Mouse (Mus musculus) stomach, postnatal 0 days (tissue): ENCODE data around the gene Fxr2. TPM values are rescaled to one million over a fixed set of nuclear protein-coding genes. Genes with fewer than 3 reads are reported as not detected.

Experiments
- ATAC-seq: fragments of 200-750 bp; cut with Nextera tagmentation; 2 replicates; pipeline ENCODE4 v1.8.0; 2017; ENCODE audit not compliant: low FRiP score, low TSS enrichment
- DNase-seq: peaks from one replicate; pipeline ENCODE4 v3.0.0-alpha.2; 2016; ENCODE audit warnings: low spot score
- H3K27ac ChIP-seq: fragments of 300-500 bp; sonication (generic); replicated peaks from 2 replicates; pipeline ENCODE4 v1.5.1; 2014; ENCODE audit warnings: mild to moderate bottlenecking, control low read depth
- H3K27me3 ChIP-seq: fragments of 300-500 bp; sonication (generic); 2 replicates; pipeline ENCODE4 v1.6.1; 2014; ENCODE audit warnings: low read length; ENCODE audit not compliant: control insufficient read depth, insufficient read depth
- H3K36me3 ChIP-seq: fragments of 300-500 bp; sonication (generic); 2 replicates; pipeline ENCODE4 v1.6.1; 2014; ENCODE audit warnings: low read length, mixed read lengths; ENCODE audit not compliant: control insufficient read depth, insufficient read depth
- H3K4me1 ChIP-seq: fragments of 300-500 bp; sonication (generic); replicated peaks from 2 replicates; pipeline ENCODE4 v1.6.1; 2014; ENCODE audit warnings: antibody characterized with exemption; ENCODE audit not compliant: control insufficient read depth, insufficient read depth
- H3K4me2 ChIP-seq: fragments of 300-500 bp; sonication (generic); replicated peaks from 2 replicates; pipeline ENCODE4 v1.6.1; 2014; ENCODE audit warnings: low read depth, mild to moderate bottlenecking, control low read depth, moderate library complexity
- H3K4me3 ChIP-seq: fragments of 300-500 bp; sonication (generic); 2 replicates; pipeline ENCODE4 v1.5.1; 2014; ENCODE audit warnings: low read depth, low read length, control low read depth
- H3K9ac ChIP-seq: fragments of 300-500 bp; sonication (generic); 2 replicates; pipeline ENCODE4 v1.6.1; 2014; ENCODE audit warnings: mild to moderate bottlenecking, low read length, control low read depth, mixed read lengths
- H3K9me3 ChIP-seq: fragments of 300-500 bp; sonication (generic); 2 replicates; pipeline ENCODE4 v1.6.1; 2016; ENCODE audit warnings: low read length; ENCODE audit not compliant: control insufficient read depth
- CTCF ChIP-seq: IDR thresholded peaks from 2 replicates; pipeline ENCODE4 v1.5.1; 2016; ENCODE audit warnings: antibody characterized with exemption, low read depth, mild to moderate bottlenecking, moderate library complexity
- EP300 ChIP-seq: optimal IDR thresholded peaks from 2 replicates; pipeline ENCODE3; 2016; ENCODE audit warnings: antibody characterized with exemption
- WGBS: fragments of 180-500 bp; shearing (Covaris S2); extraction: QIAGEN DNeasy Blood & Tissue Kit; methylation state at CpG from one replicate; pipeline ENCODE4 v1.1.7; 2014; 5-methylcytosine and 5-hydroxymethylcytosine counted together
- polyA plus RNA-seq: library from polyadenylated mRNA; unstranded; fragments of >200 nt; fragmentation: Nextera tagmentation; extraction: Ambion mirVana; gene quantifications from 2 replicates; pipeline ENCODE4 v1.2.1, GENCODE M21; 2015

Gene Fxr2
- polyA plus RNA-seq, 1 experiment from 2014 or later = 10.8 TPM

GRCm38 (mm10) chr11:69590622-69591021, 42.2 kb upstream of the Fxr2 start:
- 93% methylated on average over 8 of the region's 8 CpGs for WGBS

GRCm38 (mm10) chr11:69591424-69591823, 41.4 kb upstream of the Fxr2 start:
- WGBS = 89% methylated on average over 3 of the region's 3 CpGs
- ATAC-seq = no peak
- no peaks in the 10 kb centered on the region for H3K27me3 ChIP-seq

More at GRCm38 (mm10) chr11:69590622-69591021, 42.2 kb upstream of the Fxr2 start:
- no peak for ATAC-seq
- Histone ChIP-seq H3K4me3 (no peak overlapping the region), H3K4me2 (no peak overlapping the region), H3K9me3 (no peaks in the 10 kb centered on the region), H3K9ac (no peak overlapping the region), H3K4me1 (no peaks in the 10 kb centered on the region), H3K27ac (no peak overlapping the region), H3K27me3 (no peaks in the 10 kb centered on the region), H3K36me3 (peaks cover 21% of the 10 kb centered on the region)
- TF ChIP-seq CTCF (no peak), EP300 (no peak)
- DNase-seq = no peak

DNA sequence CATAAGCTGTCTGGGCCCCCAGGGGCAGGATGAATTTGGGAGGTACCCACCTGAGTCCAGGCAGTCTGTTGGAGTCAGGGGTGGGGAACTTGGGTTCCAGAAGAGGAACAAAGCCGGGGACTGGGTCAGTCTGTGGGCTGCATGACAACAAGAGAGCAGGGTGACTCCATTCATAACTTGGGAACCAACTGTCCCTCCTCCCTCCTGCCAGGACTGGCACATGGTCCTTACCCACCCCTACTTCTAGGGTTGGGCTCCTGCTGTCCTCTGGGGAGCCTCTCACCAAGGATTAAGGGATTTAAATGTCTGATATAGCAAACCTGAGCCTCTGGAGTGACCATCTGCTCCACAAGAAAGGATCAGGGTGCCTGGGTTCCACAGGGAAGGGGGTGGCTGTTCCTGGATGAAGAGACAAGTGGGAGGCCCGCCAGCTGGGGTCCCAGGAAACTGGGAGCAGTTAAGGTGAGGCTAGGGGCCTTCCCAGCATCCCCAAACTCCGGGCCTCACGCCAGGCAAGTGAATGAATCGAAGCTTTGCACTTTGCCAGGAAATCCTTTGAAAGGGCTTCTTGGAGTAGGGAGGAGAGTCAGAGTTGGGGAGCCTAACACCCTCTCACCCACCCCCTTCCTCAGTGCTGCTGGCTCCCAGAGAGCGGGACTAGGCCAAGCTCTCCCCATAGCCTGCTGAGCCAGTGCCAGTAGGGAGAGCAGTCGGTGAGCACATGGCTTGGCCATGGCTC, 40.7 kb upstream of the Fxr2 start:
- no peak overlapping the region for H3K4me2 ChIP-seq
- TF ChIP-seq CTCF = no peak
- TF ChIP-seq EP300 = no peak
- WGBS = 70% methylated on average over 7 of the region's 7 CpGs
- no peaks in the 10 kb centered on the region for H3K27me3 ChIP-seq
- H3K4me1 ChIP-seq = no peaks in the 10 kb centered on the region
- ATAC-seq (no peak), DNase-seq (no peak)
- no peaks in the 10 kb centered on the region for H3K9me3 ChIP-seq
- no peak overlapping the region for H3K27ac ChIP-seq
- no peak overlapping the region for H3K9ac ChIP-seq
- H3K4me3 ChIP-seq = no peak overlapping the region
- H3K36me3 ChIP-seq = peaks cover 21% of the 10 kb centered on the region

More at GRCm38 (mm10) chr11:69591424-69591823, 41.4 kb upstream of the Fxr2 start:
- H3K4me1 ChIP-seq = no peaks in the 10 kb centered on the region
- H3K36me3 ChIP-seq = peaks cover 21% of the 10 kb centered on the region
- no peaks in the 10 kb centered on the region for H3K9me3 ChIP-seq
- H3K4me2 ChIP-seq = no peak overlapping the region
- H3K27ac ChIP-seq = no peak overlapping the region
- DNase-seq = no peak
- TF ChIP-seq EP300 (no peak), CTCF (no peak)
- no peak overlapping the region for H3K4me3 ChIP-seq
- no peak overlapping the region for H3K9ac ChIP-seq

DNA sequence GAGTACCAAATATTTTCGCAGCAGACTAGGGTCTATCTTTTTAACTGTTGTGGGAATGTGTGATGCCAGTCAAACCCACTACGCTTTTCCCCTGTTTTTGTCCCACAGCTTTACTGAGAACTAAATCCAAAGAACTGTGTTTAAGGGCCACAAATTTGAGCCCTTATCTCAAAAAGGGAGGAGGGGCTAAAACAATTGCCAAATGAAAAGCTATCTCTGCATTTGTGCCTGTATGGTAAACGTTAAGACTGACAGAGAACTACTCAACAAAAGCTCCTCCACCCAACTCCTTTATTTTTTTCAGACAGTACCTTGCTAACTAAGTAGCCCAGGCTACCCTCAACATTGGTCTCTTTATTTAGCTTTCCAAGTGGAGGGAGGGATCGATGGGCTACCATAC, 40.0 kb upstream of the Fxr2 start:
- TF ChIP-seq CTCF (no peak), EP300 (no peak)
- H3K36me3 ChIP-seq = peaks cover 16% of the 10 kb centered on the region
- H3K27ac ChIP-seq = no peak overlapping the region
- no peak overlapping the region for H3K4me3 ChIP-seq
- no peak overlapping the region for H3K9ac ChIP-seq
- no peaks in the 10 kb centered on the region for H3K9me3 ChIP-seq
- H3K4me1 ChIP-seq = no peaks in the 10 kb centered on the region
- ATAC-seq (no peak), DNase-seq (no peak)
- 80% methylated on average over 4 of the region's 4 CpGs for WGBS
- H3K4me2 ChIP-seq = no peak overlapping the region
- no peaks in the 10 kb centered on the region for H3K27me3 ChIP-seq

- no peak overlapping the region for H3K4me2 ChIP-seq
- no peak for DNase-seq
- peaks cover 2% of the 10 kb centered on the region; the same call in 1 of the 2 replicates for H3K4me1 ChIP-seq
- H3K9me3 ChIP-seq = no peaks in the 10 kb centered on the region
- H3K36me3 ChIP-seq = peaks cover 1% of the 10 kb centered on the region; the same call in 1 of the 2 replicates
- H3K27ac ChIP-seq = no peak overlapping the region
- no peak for ATAC-seq
- no peak for TF ChIP-seq EP300
- TF ChIP-seq CTCF = no peak
- WGBS = 97% methylated on average over 6 of the region's 6 CpGs
- no peak overlapping the region for H3K4me3 ChIP-seq
- H3K9ac ChIP-seq = no peak overlapping the region
- H3K27me3 ChIP-seq = no peaks in the 10 kb centered on the region
Measured at GRCm38 (mm10) chr11:69594853-69595252, 37.9 kb upstream of the Fxr2 start.

GRCm38 (mm10) chr11:69599436-69599835, 33.4 kb upstream of the Fxr2 start:
- ATAC-seq (no peak), DNase-seq (no peak)
- peak overlapping the region; percentile 67; the same call in 1 of the 2 replicates for H3K27ac ChIP-seq
- TF ChIP-seq CTCF (peak; percentile 17; the same call in 1 of the 2 replicates), EP300 (no peak)
- H3K27me3 ChIP-seq = no peaks in the 10 kb centered on the region
- H3K4me1 ChIP-seq = peaks cover 2% of the 10 kb centered on the region; the same call in 1 of the 2 replicates
- WGBS = 19% methylated on average over 9 of the region's 9 CpGs
- H3K4me3 ChIP-seq = no peak overlapping the region
- H3K9me3 ChIP-seq = no peaks in the 10 kb centered on the region
- H3K9ac ChIP-seq = 0 out of 2 replicates have a peak overlapping the region, but pooled peaks have one; percentile 41
- H3K36me3 ChIP-seq = no peaks in the 10 kb centered on the region
- H3K4me2 ChIP-seq = peak overlapping the region; percentile 18; the same call in 1 of the 2 replicates
